Mouse (Mus musculus): Measurements from ENCODE around the gene Gm5148.

The Gm5148 gene

GRCm38 (mm10) chr3:37735166-37735565 lies 10.9 kb upstream of the Gm5148 start:
- no peak for DNase-seq

- DNase-seq = peak; percentile 91
These were observed 4.9 kb upstream of the Gm5148 start for GRCm38 (mm10) chr3:37729142-37729541.

GRCm38 (mm10) chr3:37728112-37729100 lies 4.1 kb upstream of the Gm5148 start:
- no peak for DNase-seq

GRCm38 (mm10) chr3:37727392-37727791 lies 3.1 kb upstream of the Gm5148 start:
- DNase-seq = no peak

- DNase-seq = no peak
These were observed 2.3 kb upstream of the Gm5148 start for GRCm38 (mm10) chr3:37726501-37727140.

- no peak for DNase-seq
These were observed 851 bp upstream of the Gm5148 start for GRCm38 (mm10) chr3:37724946-37725735.

GRCm38 (mm10) chr3:37723662-37724170 lies 574 bp downstream of the Gm5148 start:
- DNase-seq = no peak

- DNase-seq = peak; percentile 84
These were observed 1.2 kb downstream of the Gm5148 start for GRCm38 (mm10) chr3:37723061-37723521.

- DNase-seq = peak; percentile 33
These were observed 1.7 kb downstream of the Gm5148 start for GRCm38 (mm10) chr3:37722487-37723060.

- no peak for DNase-seq
These were observed 7.3 kb downstream of the Gm5148 start for GRCm38 (mm10) chr3:37716992-37717391.

GRCm38 (mm10) chr3:37715734-37716133 lies 8.6 kb downstream of the Gm5148 start:
- no peak for DNase-seq

GRCm38 (mm10) chr3:37712501-37712900 lies 11.8 kb downstream of the Gm5148 start:
- peak; percentile 71 for DNase-seq

- DNase-seq = no peak
These were observed 12.7 kb downstream of the Gm5148 start for GRCm38 (mm10) chr3:37711639-37712038.

- no peak for DNase-seq
These were observed 16.5 kb downstream of the Gm5148 start for GRCm38 (mm10) chr3:37707801-37708200.

GRCm38 (mm10) chr3:37706439-37706838 lies 17.9 kb downstream of the Gm5148 start:
- DNase-seq = peak; percentile 55

- DNase-seq = no peak
These were observed 18.9 kb downstream of the Gm5148 start for GRCm38 (mm10) chr3:37705436-37705835.

- no peak for DNase-seq
These were observed 19.5 kb downstream of the Gm5148 start for GRCm38 (mm10) chr3:37704701-37705279.

GRCm38 (mm10) chr3:37703066-37703465 lies 21.2 kb downstream of the Gm5148 start:
- no peak for DNase-seq

GRCm38 (mm10) chr3:37693552-37693951 lies 30.7 kb downstream of the Gm5148 start:
- no peak for DNase-seq

GRCm38 (mm10) chr3:37692945-37693344 lies 31.3 kb downstream of the Gm5148 start:
- DNase-seq = no peak

GRCm38 (mm10) chr3:37687158-37687980 lies 36.9 kb downstream of the Gm5148 start:
- DNase-seq = peak; percentile 73
